Mouse (Mus musculus): Measurements from ENCODE around the gene Slc35f1.

- no peak for TF ChIP-seq GATA1 (IDR thresholded peaks at IDR 0.05; ENCODE audit: borderline replicate concordance, low read length)
- no peak for TF ChIP-seq FLI1 (IDR thresholded peaks at IDR 0.05; ENCODE audit: low read length)
Measured at GRCm38 (mm10) chr10:52690992-52691731, 829 bp downstream of the Slc35f1 start.
